Mouse (Mus musculus) embryonic facial prominence, embryonic 14.5 days (tissue): ENCODE results near the gene Sctr. TPM values are rescaled to one million over a fixed set of nuclear protein-coding genes. Genes with fewer than 3 reads are reported as not detected.
"Not testable (repeated sequence)": the region's sequence is repeated elsewhere in the genome, so short reads cannot be mapped to it uniquely, and the experiment has no call there.

ENCODE experiments used
- ATAC-seq: fragments of 200-750 bp; cut with Nextera tagmentation; 2 replicates; pipeline ENCODE4 v1.8.0; 2017; ENCODE audit warnings: low read depth, moderate number of reproducible peaks, moderate TSS enrichment
- DNase-seq: peaks from one replicate; pipeline ENCODE4 v3.0.0-alpha.2; 2015; ENCODE audit warnings: low spot score
- H3K27ac ChIP-seq: fragments of 300-500 bp; sonication (generic); replicated peaks from 2 replicates; pipeline ENCODE4 v1.5.1; 2014; ENCODE audit warnings: low read depth, mild to moderate bottlenecking, low read length, moderate library complexity
- H3K27me3 ChIP-seq: fragments of 300-500 bp; sonication (generic); replicated peaks from 2 replicates; pipeline ENCODE4 v1.6.1; 2014; ENCODE audit warnings: low read length; ENCODE audit not compliant: control insufficient read depth, insufficient read depth
- H3K36me3 ChIP-seq: fragments of 300-500 bp; sonication (generic); 2 replicates; pipeline ENCODE4 v1.6.1; 2014; ENCODE audit warnings: low read length, mixed read lengths; ENCODE audit not compliant: control insufficient read depth, insufficient read depth
- H3K4me1 ChIP-seq: fragments of 300-500 bp; sonication (generic); 2 replicates; pipeline ENCODE4 v1.6.1; 2014; ENCODE audit warnings: antibody characterized with exemption, low read length; ENCODE audit not compliant: control insufficient read depth, insufficient read depth
- H3K4me2 ChIP-seq: fragments of 300-500 bp; sonication (generic); 2 replicates; pipeline ENCODE4 v1.6.1; 2014; ENCODE audit warnings: low read depth, mild to moderate bottlenecking, low read length, moderate library complexity, mixed read lengths
- H3K4me3 ChIP-seq: fragments of 300-500 bp; sonication (generic); 2 replicates; pipeline ENCODE4 v1.5.1; 2014; ENCODE audit warnings: low read depth, mild to moderate bottlenecking, low read length
- H3K9ac ChIP-seq: fragments of 300-500 bp; sonication (generic); 2 replicates; pipeline ENCODE4 v1.6.1; 2014; ENCODE audit warnings: low read depth, mild to moderate bottlenecking, low read length, moderate library complexity, mixed read lengths
- H3K9me3 ChIP-seq: fragments of 300-500 bp; sonication (generic); 2 replicates; pipeline ENCODE4 v1.6.1; 2016; ENCODE audit warnings: low read length; ENCODE audit not compliant: control insufficient read depth
- WGBS: fragments of 180-500 bp; shearing (Covaris S2); extraction: QIAGEN DNeasy Blood & Tissue Kit; methylation state at CpG from one replicate; pipeline ENCODE4 v1.1.7; 2014; 5-methylcytosine and 5-hydroxymethylcytosine counted together
- polyA plus RNA-seq: library from polyadenylated mRNA; unstranded; fragments of >200 nt; fragmentation: Nextera tagmentation; extraction: Ambion mirVana; gene quantifications from 2 replicates; pipeline ENCODE4 v1.2.1, GENCODE M21; 2014

Sctr gene
- polyA plus RNA-seq, 1 experiment from 2014 or later, result 0.39 TPM

- not testable (repeated sequence) for H3K9me3 ChIP-seq, H3K4me1 ChIP-seq, H3K4me2 ChIP-seq, H3K27ac ChIP-seq, H3K4me3 ChIP-seq, H3K36me3 ChIP-seq, H3K27me3 ChIP-seq, H3K9ac ChIP-seq
- ATAC-seq, result peak; percentile 78
- DNase-seq, result peak; percentile 86
- WGBS, result 53% methylated on average over 11 of the region's 14 CpGs
Measured at GRCm38 (mm10) chr1:120093482-120094134, 86.9 kb downstream of the Sctr start.

GRCm38 (mm10) chr1:120094920-120095319, 88.2 kb downstream of the Sctr start:
- WGBS, result 85% methylated on average over 3 of the region's 3 CpGs
- no peak for ATAC-seq

GRCm38 (mm10) chr1:120098327-120098726, 91.6 kb downstream of the Sctr start:
- H3K27ac ChIP-seq, result no peak overlapping the region
- H3K4me1 ChIP-seq, result no peaks in the 10 kb centered on the region
- no peak overlapping the region for H3K4me3 ChIP-seq
- WGBS, result 15% methylated on average over 7 of the region's 7 CpGs
- ATAC-seq (no peak), DNase-seq (peak; percentile 36)
- H3K36me3 ChIP-seq, result no peaks in the 10 kb centered on the region
- no peak overlapping the region for H3K9ac ChIP-seq
- no peaks in the 10 kb centered on the region for H3K9me3 ChIP-seq
- no peaks in the 10 kb centered on the region for H3K27me3 ChIP-seq
- H3K4me2 ChIP-seq, result no peak overlapping the region

More at GRCm38 (mm10) chr1:120094920-120095319, 88.2 kb downstream of the Sctr start:
- no peak overlapping the region for H3K27ac ChIP-seq
- H3K4me3 ChIP-seq, result no peak overlapping the region
- H3K4me2 ChIP-seq, result no peak overlapping the region
- H3K9ac ChIP-seq, result no peak overlapping the region
- no peaks in the 10 kb centered on the region for H3K27me3 ChIP-seq
- DNase-seq, result no peak
- H3K36me3 ChIP-seq, result no peaks in the 10 kb centered on the region
- no peaks in the 10 kb centered on the region for H3K9me3 ChIP-seq
- no peaks in the 10 kb centered on the region for H3K4me1 ChIP-seq

- ATAC-seq, result 0 out of 2 replicates have a peak, but pooled peaks have one; percentile 33
- H3K4me3 ChIP-seq, result no peak overlapping the region
Measured at GRCm38 (mm10) chr1:120099483-120099882, 92.8 kb downstream of the Sctr start.

GRCm38 (mm10) chr1:120100456-120101226, 93.9 kb downstream of the Sctr start:
- WGBS, result 83% methylated on average over 8 of the region's 8 CpGs

More at GRCm38 (mm10) chr1:120099483-120099882, 92.8 kb downstream of the Sctr start:
- no peak overlapping the region for H3K27ac ChIP-seq
- no peaks in the 10 kb centered on the region for H3K36me3 ChIP-seq
- H3K4me2 ChIP-seq, result no peak overlapping the region
- H3K27me3 ChIP-seq, result no peaks in the 10 kb centered on the region
- no peaks in the 10 kb centered on the region for H3K4me1 ChIP-seq
- no peaks in the 10 kb centered on the region for H3K9me3 ChIP-seq
- no peak for DNase-seq
- 42% methylated on average over 6 of the region's 6 CpGs for WGBS
- no peak overlapping the region for H3K9ac ChIP-seq

GRCm38 (mm10) chr1:120101227-120101609, 94.5 kb downstream of the Sctr start:
- no peaks in the 10 kb centered on the region for H3K36me3 ChIP-seq

More at GRCm38 (mm10) chr1:120100456-120101226, 93.9 kb downstream of the Sctr start:
- DNase-seq (no peak), ATAC-seq (no peak)
- Histone ChIP-seq H3K4me2 (no peak overlapping the region), H3K4me1 (no peaks in the 10 kb centered on the region), H3K9me3 (no peaks in the 10 kb centered on the region), H3K27ac (no peak overlapping the region), H3K4me3 (no peak overlapping the region), H3K36me3 (no peaks in the 10 kb centered on the region), H3K9ac (no peak overlapping the region), H3K27me3 (no peaks in the 10 kb centered on the region)

GRCm38 (mm10) chr1:120105556-120105959, 98.9 kb downstream of the Sctr start:
- Histone ChIP-seq H3K4me1 (no peaks in the 10 kb centered on the region), H3K27me3 (no peaks in the 10 kb centered on the region), H3K9me3 (no peaks in the 10 kb centered on the region), H3K9ac (no peak overlapping the region), H3K4me2 (no peak overlapping the region), H3K36me3 (no peaks in the 10 kb centered on the region), H3K4me3 (no peak overlapping the region), H3K27ac (no peak overlapping the region)
- WGBS, result 51% methylated on average over 5 of the region's 5 CpGs
- DNase-seq, result peak; percentile 91
- ATAC-seq, result peak; percentile 93

More at GRCm38 (mm10) chr1:120101227-120101609, 94.5 kb downstream of the Sctr start:
- no peak overlapping the region for H3K4me3 ChIP-seq
- no peaks in the 10 kb centered on the region for H3K4me1 ChIP-seq
- 83% methylated on average over 3 of the region's 3 CpGs for WGBS
- H3K4me2 ChIP-seq, result no peak overlapping the region
- ATAC-seq, result no peak
- H3K27ac ChIP-seq, result no peak overlapping the region
- H3K9me3 ChIP-seq, result no peaks in the 10 kb centered on the region
- H3K9ac ChIP-seq, result no peak overlapping the region
- no peaks in the 10 kb centered on the region for H3K27me3 ChIP-seq
- no peak for DNase-seq

GRCm38 (mm10) chr1:120109741-120110432, 103.2 kb downstream of the Sctr start:
- DNase-seq (no peak), ATAC-seq (no peak)
- Histone ChIP-seq H3K9me3 (no peaks in the 10 kb centered on the region; the same call in 1 of the 2 replicates), H3K27me3 (no peaks in the 10 kb centered on the region), H3K36me3 (peaks cover 30% of the 10 kb centered on the region), H3K4me2 (no peak overlapping the region), H3K27ac (no peak overlapping the region), H3K4me1 (no peaks in the 10 kb centered on the region), H3K9ac (no peak overlapping the region), H3K4me3 (no peak overlapping the region)
- 87% methylated on average over 19 of the region's 19 CpGs for WGBS
